Mouse (Mus musculus): ENCODE measurements around the gene Mindy4. TPM values are rescaled to one million over a fixed set of nuclear protein-coding genes. Genes with fewer than 3 reads are reported as not detected.
A peak's percentile ranks its signal among the peaks of the same experiment; 100 is the strongest.

Gene Mindy4
- polyA plus RNA-seq, 1 experiment from 2014 or later = 2.9 TPM

GRCm38 (mm10) chr6:55169818-55170217, 33.4 kb upstream of the Mindy4 start:
- TF ChIP-seq EP300 (optimal IDR thresholded peaks at IDR 0.05) (no peak), CTCF (IDR thresholded peaks at IDR 0.05; ENCODE audit: low read depth) (no peak)
- H3K9ac ChIP-seq (ENCODE audit: low read length) = no peak overlapping the region
- H3K4me2 ChIP-seq (replicated peaks; ENCODE audit: low read depth) = no peak overlapping the region
- H3K36me3 ChIP-seq (ENCODE audit: control insufficient read depth, insufficient read depth, low read length) = no peaks in the 10 kb centered on the region
- no peaks in the 10 kb centered on the region for H3K4me1 ChIP-seq (replicated peaks; ENCODE audit: control insufficient read depth, insufficient read depth)
- H3K27me3 ChIP-seq (ENCODE audit: control insufficient read depth, insufficient read depth, low read length) = no peaks in the 10 kb centered on the region
- no peak for DNase-seq (ENCODE audit: low spot score)
- H3K4me3 ChIP-seq (ENCODE audit: low read depth, low read length) = no peak overlapping the region
- WGBS = 70% methylated on average over 5 of the region's 5 CpGs
- no peaks in the 10 kb centered on the region for H3K9me3 ChIP-seq (ENCODE audit: control insufficient read depth, low read length)
- no peak overlapping the region for H3K27ac ChIP-seq (replicated peaks)
- ATAC-seq (ENCODE audit: low FRiP score, low TSS enrichment) = no peak

- H3K27ac ChIP-seq (replicated peaks) = no peak overlapping the region
- no peaks in the 10 kb centered on the region for H3K27me3 ChIP-seq (ENCODE audit: control insufficient read depth, insufficient read depth, low read length)
- WGBS = 48% methylated on average over 4 of the region's 4 CpGs
- no peak overlapping the region for H3K4me3 ChIP-seq (ENCODE audit: low read depth, low read length)
- no peak for TF ChIP-seq EP300 (optimal IDR thresholded peaks at IDR 0.05)
- peak; percentile 46 for TF ChIP-seq CTCF (IDR thresholded peaks at IDR 0.05; ENCODE audit: low read depth)
- no peak overlapping the region for H3K9ac ChIP-seq (ENCODE audit: low read length)
- no peak overlapping the region for H3K4me2 ChIP-seq (replicated peaks; ENCODE audit: low read depth)
- no peak for ATAC-seq (ENCODE audit: low FRiP score, low TSS enrichment)
- no peaks in the 10 kb centered on the region for H3K9me3 ChIP-seq (ENCODE audit: control insufficient read depth, low read length)
- no peaks in the 10 kb centered on the region for H3K36me3 ChIP-seq (ENCODE audit: control insufficient read depth, insufficient read depth, low read length)
- H3K4me1 ChIP-seq (replicated peaks; ENCODE audit: control insufficient read depth, insufficient read depth) = no peaks in the 10 kb centered on the region
- no peak for DNase-seq (ENCODE audit: low spot score)
These were observed 31.5 kb upstream of the Mindy4 start for GRCm38 (mm10) chr6:55171638-55172037.

- Histone ChIP-seq H3K4me2 (replicated peaks; ENCODE audit: low read depth) (no peak overlapping the region), H3K9ac (ENCODE audit: low read length) (no peak overlapping the region), H3K27me3 (ENCODE audit: control insufficient read depth, insufficient read depth, low read length) (no peaks in the 10 kb centered on the region), H3K9me3 (ENCODE audit: control insufficient read depth, low read length) (no peaks in the 10 kb centered on the region), H3K4me3 (ENCODE audit: low read depth, low read length) (no peak overlapping the region), H3K4me1 (replicated peaks; ENCODE audit: control insufficient read depth, insufficient read depth) (no peaks in the 10 kb centered on the region), H3K36me3 (ENCODE audit: control insufficient read depth, insufficient read depth, low read length) (no peaks in the 10 kb centered on the region), H3K27ac (replicated peaks) (no peak overlapping the region)
- WGBS = 78% methylated on average over 10 of the region's 10 CpGs
- DNase-seq (ENCODE audit: low spot score) = no peak
- ATAC-seq (ENCODE audit: low FRiP score, low TSS enrichment) = no peak
- no peak for TF ChIP-seq CTCF (IDR thresholded peaks at IDR 0.05; ENCODE audit: low read depth)
- TF ChIP-seq EP300 (optimal IDR thresholded peaks at IDR 0.05) = no peak
These were observed 30.0 kb upstream of the Mindy4 start for GRCm38 (mm10) chr6:55173171-55173570.

- H3K36me3 ChIP-seq (ENCODE audit: control insufficient read depth, insufficient read depth, low read length) = no peaks in the 10 kb centered on the region
- TF ChIP-seq CTCF (IDR thresholded peaks at IDR 0.05; ENCODE audit: low read depth) = no peak
- H3K4me2 ChIP-seq (replicated peaks; ENCODE audit: low read depth) = no peak overlapping the region
- 45% methylated on average over 3 of the region's 3 CpGs for WGBS
- H3K4me3 ChIP-seq (ENCODE audit: low read depth, low read length) = no peak overlapping the region
- no peak overlapping the region for H3K27ac ChIP-seq (replicated peaks)
- H3K9me3 ChIP-seq (ENCODE audit: control insufficient read depth, low read length) = no peaks in the 10 kb centered on the region
- no peaks in the 10 kb centered on the region for H3K27me3 ChIP-seq (ENCODE audit: control insufficient read depth, insufficient read depth, low read length)
- H3K4me1 ChIP-seq (replicated peaks; ENCODE audit: control insufficient read depth, insufficient read depth) = no peaks in the 10 kb centered on the region
- DNase-seq (ENCODE audit: low spot score) (no peak), ATAC-seq (ENCODE audit: low FRiP score, low TSS enrichment) (no peak)
- no peak overlapping the region for H3K9ac ChIP-seq (ENCODE audit: low read length)
These were observed 29.2 kb upstream of the Mindy4 start for GRCm38 (mm10) chr6:55173941-55174349.

GRCm38 (mm10) chr6:55174741-55175181, 28.4 kb upstream of the Mindy4 start, which contains the start of gene Inmt:
Gene Inmt (minus strand): TSS chr6:55175043.
- TF ChIP-seq EP300 (optimal IDR thresholded peaks at IDR 0.05) = no peak
- no peak for TF ChIP-seq CTCF (IDR thresholded peaks at IDR 0.05; ENCODE audit: low read depth)
- Histone ChIP-seq H3K4me1 (replicated peaks; ENCODE audit: control insufficient read depth, insufficient read depth) (no peaks in the 10 kb centered on the region), H3K4me3 (ENCODE audit: low read depth, low read length) (no peak within 1 kb of the TSS), H3K36me3 (ENCODE audit: control insufficient read depth, insufficient read depth, low read length) (no peaks in the 10 kb centered on the region), H3K27me3 (ENCODE audit: control insufficient read depth, insufficient read depth, low read length) (no peaks in the 10 kb centered on the region), H3K4me2 (replicated peaks; ENCODE audit: low read depth) (no peak within 1 kb of the TSS), H3K9me3 (ENCODE audit: control insufficient read depth, low read length) (no peaks in the 10 kb centered on the region), H3K9ac (ENCODE audit: low read length) (no peak within 1 kb of the TSS), H3K27ac (replicated peaks) (no peak within 1 kb of the TSS)
- WGBS = 75% methylated on average over 1 of the region's 1 CpGs
- ATAC-seq (ENCODE audit: low FRiP score, low TSS enrichment) (no peak), DNase-seq (ENCODE audit: low spot score) (no peak)

GRCm38 (mm10) chr6:55175456-55175855, 27.7 kb upstream of the Mindy4 start:
- WGBS = 17% methylated on average over 2 of the region's 2 CpGs
- TF ChIP-seq EP300 (optimal IDR thresholded peaks at IDR 0.05) (no peak), CTCF (IDR thresholded peaks at IDR 0.05; ENCODE audit: low read depth) (no peak)
- Histone ChIP-seq H3K9me3 (ENCODE audit: control insufficient read depth, low read length) (no peaks in the 10 kb centered on the region), H3K36me3 (ENCODE audit: control insufficient read depth, insufficient read depth, low read length) (no peaks in the 10 kb centered on the region), H3K4me2 (replicated peaks; ENCODE audit: low read depth) (no peak overlapping the region), H3K4me3 (ENCODE audit: low read depth, low read length) (no peak overlapping the region), H3K4me1 (replicated peaks; ENCODE audit: control insufficient read depth, insufficient read depth) (no peaks in the 10 kb centered on the region), H3K27ac (replicated peaks) (no peak overlapping the region), H3K9ac (ENCODE audit: low read length) (no peak overlapping the region), H3K27me3 (ENCODE audit: control insufficient read depth, insufficient read depth, low read length) (no peaks in the 10 kb centered on the region)
- no peak; the same call in 1 of the 2 replicates for ATAC-seq (ENCODE audit: low FRiP score, low TSS enrichment)
- no peak for DNase-seq (ENCODE audit: low spot score)

Data from stomach, postnatal 0 days (tissue).